Mouse (Mus musculus): ENCODE data around the gene Mxi1. TPM values are rescaled to one million over a fixed set of nuclear protein-coding genes. Genes with fewer than 3 reads are reported as not detected.

The Mxi1 gene
- polyA plus RNA-seq, 1 experiment from 2014 or later: 19.7 TPM

- peaks cover 74% of the 10 kb centered on the region for H3K36me3 ChIP-seq
- H3K4me3 ChIP-seq: no peak overlapping the region
- no peak for DNase-seq (ENCODE audit: low spot score)
- peaks cover 7% of the 10 kb centered on the region; the same call in 1 of the 2 replicates for H3K9me3 ChIP-seq (replicated peaks)
- H3K4me1 ChIP-seq: peaks cover 10% of the 10 kb centered on the region
- H3K27me3 ChIP-seq (ENCODE audit: low read depth, poor library complexity, severe bottlenecking): no peaks in the 10 kb centered on the region
- H3K27ac ChIP-seq (replicated peaks): no peak overlapping the region
- WGBS: 94% methylated on average over 9 of the region's 9 CpGs
Measured at GRCm38 (mm10) chr19:53335241-53335640, 24.9 kb downstream of the Mxi1 start.

GRCm38 (mm10) chr19:53340423-53340822 lies 30.1 kb downstream of the Mxi1 start:
- Histone ChIP-seq H3K4me3 (no peak overlapping the region), H3K4me1 (peaks cover 17% of the 10 kb centered on the region), H3K27ac (replicated peaks) (no peak overlapping the region), H3K36me3 (peaks cover 33% of the 10 kb centered on the region), H3K9me3 (replicated peaks) (peaks cover 7% of the 10 kb centered on the region; the same call in 1 of the 2 replicates), H3K27me3 (ENCODE audit: low read depth, poor library complexity, severe bottlenecking) (no peaks in the 10 kb centered on the region)
- WGBS: 38% methylated on average over 6 of the region's 6 CpGs
- no peak for DNase-seq (ENCODE audit: low spot score)

- 93% methylated on average over 13 of the region's 13 CpGs for WGBS
- Histone ChIP-seq H3K4me3 (no peak overlapping the region), H3K36me3 (peaks cover 18% of the 10 kb centered on the region), H3K27ac (replicated peaks) (no peak overlapping the region), H3K4me1 (peaks cover 17% of the 10 kb centered on the region), H3K27me3 (ENCODE audit: low read depth, poor library complexity, severe bottlenecking) (no peaks in the 10 kb centered on the region), H3K9me3 (replicated peaks) (no peaks in the 10 kb centered on the region)
- no peak for DNase-seq (ENCODE audit: low spot score)
Measured at GRCm38 (mm10) chr19:53343174-53343881, 33.0 kb downstream of the Mxi1 start.

- Histone ChIP-seq H3K27ac (replicated peaks) (no peak overlapping the region), H3K27me3 (ENCODE audit: low read depth, poor library complexity, severe bottlenecking) (no peaks in the 10 kb centered on the region), H3K9me3 (replicated peaks) (no peaks in the 10 kb centered on the region), H3K36me3 (peaks cover 20% of the 10 kb centered on the region), H3K4me3 (no peak overlapping the region), H3K4me1 (peaks cover 17% of the 10 kb centered on the region)
- 87% methylated on average over 16 of the region's 16 CpGs for WGBS
- no peak for DNase-seq (ENCODE audit: low spot score)
Measured at GRCm38 (mm10) chr19:53344062-53344461, 33.7 kb downstream of the Mxi1 start.

- peaks cover 17% of the 10 kb centered on the region for H3K4me1 ChIP-seq
- no peak for DNase-seq (ENCODE audit: low spot score)
- H3K36me3 ChIP-seq: peaks cover 33% of the 10 kb centered on the region
- no peak overlapping the region for H3K27ac ChIP-seq (replicated peaks)
- no peaks in the 10 kb centered on the region for H3K27me3 ChIP-seq (ENCODE audit: low read depth, poor library complexity, severe bottlenecking)
- 91% methylated on average over 14 of the region's 14 CpGs for whole genome bisulfite sequencing
- no peak overlapping the region for H3K4me3 ChIP-seq
- H3K9me3 ChIP-seq (replicated peaks): no peaks in the 10 kb centered on the region
Measured at GRCm38 (mm10) chr19:53345766-53346165, 35.4 kb downstream of the Mxi1 start.

- H3K4me3 ChIP-seq: no peak overlapping the region
- no peaks in the 10 kb centered on the region for H3K9me3 ChIP-seq (replicated peaks)
- WGBS: 93% methylated on average over 7 of the region's 7 CpGs
- H3K4me1 ChIP-seq: no peaks in the 10 kb centered on the region
- no peak overlapping the region for H3K27ac ChIP-seq (replicated peaks)
- DNase-seq (ENCODE audit: low spot score): no peak
- H3K27me3 ChIP-seq (ENCODE audit: low read depth, poor library complexity, severe bottlenecking): no peaks in the 10 kb centered on the region
- H3K36me3 ChIP-seq: peaks cover 39% of the 10 kb centered on the region
Measured at GRCm38 (mm10) chr19:53353864-53354263, 43.5 kb downstream of the Mxi1 start.

GRCm38 (mm10) chr19:53354271-53355000 lies 44.1 kb downstream of the Mxi1 start:
- peaks cover 36% of the 10 kb centered on the region for H3K36me3 ChIP-seq
- DNase-seq (ENCODE audit: low spot score): no peak
- H3K9me3 ChIP-seq (replicated peaks): no peaks in the 10 kb centered on the region
- H3K27me3 ChIP-seq (ENCODE audit: low read depth, poor library complexity, severe bottlenecking): no peaks in the 10 kb centered on the region
- no peak overlapping the region for H3K4me3 ChIP-seq
- H3K27ac ChIP-seq (replicated peaks): no peak overlapping the region
- WGBS: 84% methylated on average over 7 of the region's 7 CpGs
- no peaks in the 10 kb centered on the region for H3K4me1 ChIP-seq

GRCm38 (mm10) chr19:53355065-53355464 lies 44.7 kb downstream of the Mxi1 start:
- no peaks in the 10 kb centered on the region for H3K9me3 ChIP-seq (replicated peaks)
- H3K27me3 ChIP-seq (ENCODE audit: low read depth, poor library complexity, severe bottlenecking): no peaks in the 10 kb centered on the region
- H3K27ac ChIP-seq (replicated peaks): no peak overlapping the region
- no peak for DNase-seq (ENCODE audit: low spot score)
- no peak overlapping the region for H3K4me3 ChIP-seq
- peaks cover 30% of the 10 kb centered on the region for H3K36me3 ChIP-seq
- 89% methylated on average over 16 of the region's 16 CpGs for WGBS
- peaks cover 3% of the 10 kb centered on the region; the same call in 1 of the 2 replicates for H3K4me1 ChIP-seq

- Histone ChIP-seq H3K4me1 (peaks cover 3% of the 10 kb centered on the region; the same call in 1 of the 2 replicates), H3K9me3 (replicated peaks) (no peaks in the 10 kb centered on the region), H3K36me3 (peaks cover 13% of the 10 kb centered on the region), H3K27ac (replicated peaks) (0 out of 2 replicates have a peak overlapping the region, but pooled peaks have one; percentile 33), H3K4me3 (no peak overlapping the region), H3K27me3 (ENCODE audit: low read depth, poor library complexity, severe bottlenecking) (no peaks in the 10 kb centered on the region)
- 83% methylated on average over 22 of the region's 22 CpGs for WGBS
- DNase-seq (ENCODE audit: low spot score): no peak
Measured at GRCm38 (mm10) chr19:53359160-53360033, 49.1 kb downstream of the Mxi1 start.

- no peak overlapping the region for H3K27ac ChIP-seq (replicated peaks)
- no peak overlapping the region for H3K4me3 ChIP-seq
- WGBS: 86% methylated on average over 8 of the region's 8 CpGs
- no peaks in the 10 kb centered on the region for H3K9me3 ChIP-seq (replicated peaks)
- DNase-seq (ENCODE audit: low spot score): no peak
- peaks cover 7% of the 10 kb centered on the region; the same call in 1 of the 2 replicates for H3K4me1 ChIP-seq
- H3K36me3 ChIP-seq: peaks cover 8% of the 10 kb centered on the region
- no peaks in the 10 kb centered on the region for H3K27me3 ChIP-seq (ENCODE audit: low read depth, poor library complexity, severe bottlenecking)
Measured at GRCm38 (mm10) chr19:53360265-53360958, 50.1 kb downstream of the Mxi1 start.

- 51% methylated on average over 2 of the region's 2 CpGs for WGBS
- H3K27me3 ChIP-seq (ENCODE audit: low read depth, poor library complexity, severe bottlenecking): no peaks in the 10 kb centered on the region
- DNase-seq (ENCODE audit: low spot score): no peak
Measured at GRCm38 (mm10) chr19:53362967-53363366, 52.6 kb downstream of the Mxi1 start.

GRCm38 (mm10) chr19:53364551-53364950 lies 54.2 kb downstream of the Mxi1 start:
- H3K9me3 ChIP-seq (replicated peaks): no peaks in the 10 kb centered on the region
- H3K4me1 ChIP-seq: peaks cover 13% of the 10 kb centered on the region; the same call in 1 of the 2 replicates
- no peaks in the 10 kb centered on the region for H3K27me3 ChIP-seq (ENCODE audit: low read depth, poor library complexity, severe bottlenecking)
- no peak for DNase-seq (ENCODE audit: low spot score)
- H3K36me3 ChIP-seq: no peaks in the 10 kb centered on the region
- H3K4me3 ChIP-seq: no peak overlapping the region
- 82% methylated on average over 2 of the region's 2 CpGs for WGBS
- H3K27ac ChIP-seq (replicated peaks): no peak overlapping the region

More at GRCm38 (mm10) chr19:53362967-53363366, 52.6 kb downstream of the Mxi1 start:
- Histone ChIP-seq H3K9me3 (replicated peaks) (no peaks in the 10 kb centered on the region), H3K4me1 (peaks cover 14% of the 10 kb centered on the region; the same call in 1 of the 2 replicates), H3K36me3 (no peaks in the 10 kb centered on the region), H3K4me3 (no peak overlapping the region), H3K27ac (replicated peaks) (no peak overlapping the region)

Data from midbrain, embryonic 10.5 days (tissue).